Mouse (Mus musculus): ENCODE results near the gene Tmprss13. TPM values are rescaled to one million over a fixed set of nuclear protein-coding genes. Genes with fewer than 3 reads are reported as not detected.

Tmprss13 gene
- total RNA-seq, 2 experiments from 2014 or later, result not detected

- Histone ChIP-seq H3K27ac (no peak overlapping the region), H3K4me3 (no peak overlapping the region)
- TF ChIP-seq CTCF (conservative IDR thresholded peaks at IDR 0.05), result no peak
- no peak for DNase-seq (ENCODE audit: low spot score in 2 of 2)
Measured at GRCm38 (mm10) chr9:45348560-45348959, 29.7 kb downstream of the Tmprss13 start.

- no peak for TF ChIP-seq CTCF (conservative IDR thresholded peaks at IDR 0.05)
- Histone ChIP-seq H3K27ac (no peak overlapping the region), H3K4me3 (no peak overlapping the region)
- no peak for DNase-seq (ENCODE audit: low spot score in 2 of 2)
Measured at GRCm38 (mm10) chr9:45349181-45349580, 30.3 kb downstream of the Tmprss13 start.

- no peak overlapping the region for H3K27ac ChIP-seq
- no peak for TF ChIP-seq CTCF (conservative IDR thresholded peaks at IDR 0.05)
- H3K4me3 ChIP-seq, result no peak overlapping the region
- DNase-seq (ENCODE audit: low spot score in 2 of 2), result no peak
Measured at GRCm38 (mm10) chr9:45349851-45350250, 31.0 kb downstream of the Tmprss13 start.

GRCm38 (mm10) chr9:45355192-45355591 lies 36.3 kb downstream of the Tmprss13 start:
- Histone ChIP-seq H3K27ac (no peak overlapping the region), H3K4me3 (no peak overlapping the region)
- no peak for TF ChIP-seq CTCF (conservative IDR thresholded peaks at IDR 0.05)
- no peak for DNase-seq (ENCODE audit: low spot score in 2 of 2)

- DNase-seq (ENCODE audit: low spot score in 2 of 2), result no peak
- no peak overlapping the region for H3K27ac ChIP-seq
- TF ChIP-seq CTCF (conservative IDR thresholded peaks at IDR 0.05), result no peak
- no peak overlapping the region for H3K4me3 ChIP-seq
Measured at GRCm38 (mm10) chr9:45358356-45358755, 39.5 kb downstream of the Tmprss13 start.

GRCm38 (mm10) chr9:45362051-45362461 lies 43.2 kb downstream of the Tmprss13 start:
- H3K27ac ChIP-seq, result no peak overlapping the region
- H3K4me3 ChIP-seq, result no peak overlapping the region
- no peak for DNase-seq (ENCODE audit: low spot score in 2 of 2)
- no peak for TF ChIP-seq CTCF (conservative IDR thresholded peaks at IDR 0.05)

GRCm38 (mm10) chr9:45363639-45364214 lies 44.8 kb downstream of the Tmprss13 start:
- no peak for TF ChIP-seq CTCF (conservative IDR thresholded peaks at IDR 0.05)
- Histone ChIP-seq H3K4me3 (no peak overlapping the region), H3K27ac (no peak overlapping the region)
- DNase-seq (ENCODE audit: low spot score in 2 of 2), result no peak

GRCm38 (mm10) chr9:45367716-45368115 lies 48.8 kb downstream of the Tmprss13 start:
- Histone ChIP-seq H3K4me3 (no peak overlapping the region), H3K27ac (no peak overlapping the region)
- no peak for DNase-seq (ENCODE audit: low spot score in 2 of 2)
- TF ChIP-seq CTCF (conservative IDR thresholded peaks at IDR 0.05), result no peak

DNA sequence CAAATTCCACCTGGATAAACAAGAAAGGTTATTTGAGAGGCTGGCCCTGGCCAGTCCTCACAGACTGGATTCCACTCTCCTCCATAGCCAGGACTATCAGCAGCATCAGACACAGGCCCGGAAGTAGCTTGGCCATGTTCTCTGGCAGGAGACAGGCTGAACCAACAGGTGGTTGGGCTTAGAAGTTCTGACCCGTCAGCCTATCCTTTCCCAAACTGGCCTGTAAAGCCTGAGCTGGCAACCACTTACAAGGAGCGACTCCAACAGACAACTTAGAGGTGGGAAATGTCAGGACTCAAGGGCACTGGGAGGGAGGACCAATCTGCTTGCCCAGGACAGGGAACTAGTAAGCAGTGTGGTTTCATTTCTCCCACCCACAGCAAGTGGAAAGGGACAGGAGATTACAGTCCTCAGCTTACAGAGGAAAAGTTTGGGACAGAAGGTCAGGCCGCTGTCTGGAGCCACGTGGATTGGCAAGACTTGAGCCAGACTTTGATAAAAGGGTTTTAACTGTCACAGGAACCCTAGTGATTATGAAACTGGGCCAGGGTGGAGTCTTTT lies 49.5 kb downstream of the Tmprss13 start:
- no peak for TF ChIP-seq CTCF (conservative IDR thresholded peaks at IDR 0.05)
- Histone ChIP-seq H3K4me3 (no peak overlapping the region), H3K27ac (no peak overlapping the region)
- DNase-seq (ENCODE audit: low spot score in 2 of 2), result no peak

DNA sequence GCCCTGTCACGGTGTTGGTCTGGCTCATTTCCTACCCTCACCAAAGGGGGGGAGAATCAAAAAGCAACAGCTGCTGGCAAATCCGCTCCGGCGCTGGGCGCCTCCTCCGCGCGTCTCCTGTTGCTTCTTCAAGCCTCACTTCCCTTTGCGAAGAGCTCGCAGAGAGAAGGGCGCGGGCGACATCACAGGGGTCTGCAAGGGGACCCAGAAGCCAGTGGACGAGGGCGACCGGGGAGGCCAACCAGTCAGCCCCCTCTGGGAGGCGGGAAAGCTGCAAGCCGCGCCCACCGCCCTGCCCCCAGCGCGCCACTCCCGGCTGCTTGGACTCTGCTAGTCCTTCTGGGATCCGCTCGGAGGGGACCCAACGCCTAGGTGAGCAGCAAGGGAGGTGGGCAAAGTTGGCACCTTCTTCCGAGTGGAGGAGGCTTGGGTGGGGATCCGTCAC lies 51.2 kb downstream of the Tmprss13 start, which contains the start of gene Fxyd6:
Fxyd6 (plus strand) TSS at position 69 of the 445 bp plus-strand sequence.
- peak within 1 kb of the TSS; percentile 67 for H3K27ac ChIP-seq
- peak within 1 kb of the TSS; percentile 67 for H3K4me3 ChIP-seq
- 0 out of 2 replicates have a peak, but pooled peaks have one; percentile 3 for TF ChIP-seq CTCF (conservative IDR thresholded peaks at IDR 0.05)
- DNase-seq (ENCODE audit: low spot score in 2 of 2), result peak; percentile 29 to 40

GRCm38 (mm10) chr9:45370616-45371336 lies 51.9 kb downstream of the Tmprss13 start:
- DNase-seq (ENCODE audit: low spot score in 2 of 2), result no peak
- TF ChIP-seq CTCF (conservative IDR thresholded peaks at IDR 0.05), result no peak
- peak overlapping the region; percentile 67 for H3K4me3 ChIP-seq
- H3K27ac ChIP-seq, result peak overlapping the region; percentile 67

- peak overlapping the region; percentile 67 for H3K4me3 ChIP-seq
- no peak for DNase-seq (ENCODE audit: low spot score in 2 of 2)
- TF ChIP-seq CTCF (conservative IDR thresholded peaks at IDR 0.05), result no peak
- peak overlapping the region; percentile 67 for H3K27ac ChIP-seq
Measured at GRCm38 (mm10) chr9:45371337-45371707, 52.4 kb downstream of the Tmprss13 start.

DNA sequence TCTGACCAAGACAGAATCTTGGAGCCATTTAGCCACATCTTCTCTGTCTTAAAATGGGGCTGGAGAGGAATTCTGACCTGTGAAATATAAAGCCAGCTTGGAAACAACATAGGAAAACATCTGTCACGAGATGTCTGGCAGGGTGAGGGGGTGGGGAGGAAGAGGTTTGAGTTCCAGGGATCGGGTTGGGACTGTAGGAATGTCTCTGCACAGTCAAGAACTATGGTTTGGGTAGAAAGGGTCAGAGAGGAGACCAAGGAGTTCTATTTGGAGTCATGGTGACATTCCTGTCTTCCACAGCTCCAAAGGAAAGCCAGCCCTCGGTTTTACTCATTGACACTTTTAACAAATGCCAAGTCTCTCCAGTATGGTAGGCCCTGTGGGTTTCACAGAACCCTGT lies 55.0 kb downstream of the Tmprss13 start:
- TF ChIP-seq CTCF (conservative IDR thresholded peaks at IDR 0.05), result no peak
- DNase-seq (ENCODE audit: low spot score in 2 of 2), result no peak
- Histone ChIP-seq H3K4me3 (no peak overlapping the region), H3K27ac (no peak overlapping the region)

Measured in layer of hippocampus, adult 2 months (tissue).